Mouse (Mus musculus) lung, postnatal 0 days (tissue): ENCODE measurements at regions not wholly inside any gene's neighbourhood (a gene's known extent, or its start where the extent isn't known, plus 50 kb on each side); places are given as distances from the start of the nearest gene placed in this dataset.

Source experiments
- CTCF ChIP-seq: IDR thresholded peaks from 2 replicates; pipeline ENCODE4 v1.5.1; 2016; ENCODE audit warnings: antibody characterized with exemption, mild to moderate bottlenecking
- EP300 ChIP-seq: IDR thresholded peaks from 2 replicates; pipeline ENCODE4 v1.6.1; 2016; ENCODE audit warnings: antibody characterized with exemption, mild to moderate bottlenecking, control low read depth

DNA sequence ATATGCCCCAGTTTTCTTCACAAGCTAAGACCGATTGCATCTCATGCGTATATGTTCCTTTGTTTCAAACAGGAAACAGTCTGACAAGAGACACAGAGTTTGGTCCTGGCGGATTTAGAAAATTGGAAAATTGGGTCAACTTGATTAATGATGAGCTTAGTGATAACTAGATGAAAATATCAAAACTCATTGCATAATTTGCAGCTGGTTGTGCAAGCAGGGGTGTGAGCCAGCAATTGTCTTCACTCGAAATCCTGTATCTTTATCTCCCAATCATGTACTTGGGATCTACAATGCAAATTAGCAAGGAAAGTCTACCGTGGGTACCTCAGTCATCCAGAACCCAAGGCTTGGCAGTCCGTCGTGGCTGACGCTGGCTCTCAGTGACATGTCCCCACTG lies 128.9 kb upstream of the N6amt1 start:
- TF ChIP-seq CTCF (no peak), EP300 (peak; percentile 80; the same call in 1 of the 2 replicates)
